Mouse (Mus musculus) frontal cortex, postnatal 14 days (tissue): Measurements from ENCODE around the gene Fam107b.

Source experiments
- DNase-seq, 2 experiments: peaks; one replicate each; pipeline ENCODE4 v3.0.0; 2022; ENCODE audit warnings: low spot score in 2 of 2

Gene Fam107b

GRCm38 (mm10) chr2:3739351-3739961, 169.2 kb downstream of the Fam107b start:
- no peak for DNase-seq

DNA sequence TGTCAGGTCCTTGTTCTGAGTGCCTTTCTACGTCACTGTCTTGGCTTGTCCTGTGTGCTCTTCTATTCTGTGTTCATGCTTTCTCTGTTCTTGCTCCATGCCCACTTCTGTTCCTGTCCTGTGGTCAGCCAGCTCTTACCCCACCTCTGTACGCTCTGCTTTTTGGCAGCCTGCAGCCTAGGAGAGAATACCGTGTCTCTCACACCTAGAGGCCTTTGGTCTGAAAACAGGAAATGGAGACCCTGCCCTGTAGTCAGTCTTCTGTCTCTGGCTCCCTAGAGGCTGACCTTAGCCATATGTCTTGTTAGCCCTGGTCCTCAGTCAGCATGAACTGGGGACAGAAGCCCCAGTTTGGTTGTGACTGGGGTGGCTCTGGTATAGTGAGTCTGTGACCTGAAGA, 170.0 kb downstream of the Fam107b start:
- no peak for DNase-seq

- DNase-seq, result no peak
These were observed 170.4 kb downstream of the Fam107b start for GRCm38 (mm10) chr2:3740670-3741069.

DNA sequence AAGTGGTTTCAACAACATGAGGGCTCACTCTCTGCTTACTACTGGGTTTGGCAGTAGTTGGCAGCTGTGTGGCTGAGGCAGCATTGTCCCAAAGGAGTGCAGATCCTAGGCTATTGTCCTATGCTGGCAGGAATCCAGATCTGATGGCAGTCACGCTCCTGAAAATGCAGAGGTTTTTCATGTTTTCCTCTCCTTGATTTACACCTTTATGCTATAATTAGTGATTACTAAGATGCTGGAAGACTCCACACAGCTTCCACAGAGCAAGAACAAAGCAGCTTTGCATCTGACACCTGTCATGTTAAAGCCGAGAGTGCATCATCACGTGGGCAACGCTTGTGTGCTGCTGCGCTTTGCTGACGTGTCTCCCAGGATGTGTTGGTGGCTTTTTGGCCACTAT, 172.2 kb downstream of the Fam107b start:
- DNase-seq, result no peak

DNA sequence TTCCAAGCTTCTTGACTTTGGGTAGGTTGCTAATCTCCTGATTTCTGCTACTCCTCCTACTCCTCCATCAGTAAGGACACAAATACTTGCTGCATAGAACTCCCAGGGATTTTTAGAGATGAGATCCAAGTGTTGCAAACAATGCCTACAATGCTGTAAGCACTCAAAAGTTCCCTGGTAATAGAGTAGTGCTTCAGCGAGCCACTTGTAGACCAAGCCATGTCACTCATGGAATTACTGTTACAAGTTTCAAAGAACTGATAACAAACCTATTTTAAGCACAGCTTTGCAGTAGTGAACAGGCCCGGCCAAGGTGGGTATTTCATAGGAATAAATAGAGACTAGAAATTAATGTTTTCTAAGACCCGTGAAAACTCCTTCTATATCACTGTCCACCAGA, 174.8 kb downstream of the Fam107b start:
- DNase-seq, result no peak

DNA sequence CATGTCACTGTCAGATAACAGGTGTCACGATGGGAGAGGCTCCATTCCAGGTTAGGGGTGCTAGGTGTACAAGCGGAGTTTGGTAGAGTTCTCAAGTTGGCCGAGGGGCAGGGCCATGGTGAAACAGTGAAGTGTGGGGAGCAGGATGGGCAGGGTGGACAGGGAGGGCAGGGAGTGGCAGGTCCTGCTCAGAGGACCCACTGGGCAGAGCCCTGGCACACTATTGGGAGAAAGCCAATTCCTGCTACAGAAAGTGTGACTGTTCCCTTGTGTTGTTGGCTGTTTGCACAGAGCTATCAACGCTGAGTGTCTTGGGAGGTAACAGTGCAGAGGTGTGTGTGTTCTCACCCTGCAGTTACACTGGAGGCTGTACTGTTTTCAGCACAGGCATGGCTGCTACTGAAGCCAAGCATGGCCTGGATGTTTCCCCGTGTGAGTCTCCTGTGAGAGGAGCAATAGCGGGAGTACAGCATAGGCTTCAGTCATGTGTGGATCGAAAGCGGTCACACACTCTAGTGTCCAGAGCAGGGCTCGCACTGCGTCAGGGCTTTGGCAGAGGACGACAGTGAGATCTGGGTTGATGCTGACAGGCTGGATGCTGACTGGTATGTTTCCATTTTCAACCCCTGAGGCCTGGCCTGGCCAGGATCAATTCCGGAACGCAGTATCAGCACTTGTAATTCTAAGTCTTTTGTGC, 175.8 kb downstream of the Fam107b start:
- DNase-seq, result no peak

DNA sequence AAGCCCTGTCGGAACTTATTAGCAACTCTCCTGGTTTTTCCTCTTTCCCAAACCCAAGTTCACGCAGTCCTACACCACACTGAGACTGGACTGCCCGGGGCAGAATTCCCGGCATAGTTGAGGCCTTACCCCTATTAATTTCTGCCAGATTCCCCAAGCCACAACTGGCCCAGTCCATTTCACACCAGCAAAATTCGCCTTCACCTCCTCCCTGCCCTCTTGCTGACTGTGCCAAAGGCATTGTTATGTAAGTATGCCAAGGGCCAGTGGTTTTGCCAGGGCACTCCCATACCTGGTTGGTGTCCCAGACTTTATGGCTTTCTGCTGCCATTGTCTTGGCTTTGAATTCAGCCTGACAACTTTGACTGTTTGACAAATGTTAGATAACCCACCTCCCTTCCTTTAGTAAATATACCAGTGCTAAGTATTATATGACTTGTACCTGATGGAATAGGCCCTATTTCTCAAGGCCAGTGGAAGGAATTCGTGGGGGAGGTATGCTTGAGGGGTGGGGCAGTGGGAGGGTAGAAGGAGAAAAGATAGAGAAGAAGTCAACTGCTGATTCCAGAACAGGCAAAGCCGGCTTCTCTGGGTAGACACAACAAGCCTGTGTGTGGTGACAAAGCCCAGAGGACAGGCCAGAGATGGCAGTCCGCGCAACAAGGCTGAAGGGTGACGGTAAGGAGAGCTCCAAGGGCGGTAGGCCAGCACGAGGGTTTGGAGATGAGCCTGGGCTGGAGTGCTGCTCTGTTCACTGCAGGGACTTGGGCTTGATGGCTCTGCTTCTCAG, 178.6 kb downstream of the Fam107b start:
- no peak for DNase-seq

DNA sequence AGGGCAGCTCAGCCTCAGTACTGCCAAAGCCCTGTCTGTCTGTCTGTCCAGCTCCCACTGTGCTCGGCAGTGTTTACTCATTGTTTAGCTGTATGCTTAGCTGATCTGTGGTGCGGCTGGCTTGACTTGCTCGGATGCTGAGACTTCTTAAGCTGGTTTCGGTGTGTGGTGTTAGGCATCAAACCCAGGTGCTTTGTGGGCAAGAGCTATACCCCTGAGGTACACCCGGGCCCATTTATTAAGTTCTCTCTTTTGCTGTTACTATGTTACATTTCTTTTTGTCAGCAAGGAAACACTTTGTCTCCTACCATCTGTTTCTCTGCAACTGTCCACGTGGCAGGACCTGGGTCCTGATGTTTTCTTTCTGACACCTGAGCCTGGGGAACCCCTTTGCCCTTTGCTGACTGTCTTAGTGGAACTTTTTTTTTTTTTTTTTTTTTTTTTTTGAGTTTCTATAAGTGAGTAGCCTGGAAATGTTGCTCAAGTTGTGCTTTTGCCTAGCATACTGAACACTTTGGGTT, 179.3 kb downstream of the Fam107b start:
- no peak for DNase-seq

DNA sequence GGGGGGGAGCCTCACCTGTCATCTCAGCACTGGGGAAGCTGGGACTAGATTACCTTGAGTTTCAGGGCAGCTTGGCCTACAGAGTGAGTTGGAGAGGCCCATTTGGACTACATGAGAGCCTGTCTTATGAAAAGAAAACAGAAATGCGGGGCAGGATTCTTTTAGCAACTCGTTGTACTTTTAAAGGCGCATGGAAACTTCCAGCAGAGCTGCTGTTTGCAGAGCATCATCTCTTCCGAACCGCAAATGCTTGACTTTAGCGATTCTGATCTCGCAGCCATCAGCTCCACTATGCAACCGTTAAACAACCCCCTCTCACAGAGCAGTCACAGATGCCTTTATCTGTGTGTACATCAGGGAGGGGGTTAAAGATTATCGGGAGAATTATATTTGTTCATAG, 179.8 kb downstream of the Fam107b start:
- DNase-seq, result no peak

- no peak for DNase-seq
These were observed 182.1 kb downstream of the Fam107b start for GRCm38 (mm10) chr2:3752365-3752764.

- no peak for DNase-seq
These were observed 182.6 kb downstream of the Fam107b start for GRCm38 (mm10) chr2:3752893-3753292.

- DNase-seq, result no peak
These were observed 183.5 kb downstream of the Fam107b start for GRCm38 (mm10) chr2:3753749-3754148.

- DNase-seq, result no peak
These were observed 185.6 kb downstream of the Fam107b start for GRCm38 (mm10) chr2:3755936-3756335.

GRCm38 (mm10) chr2:3758406-3758805, 188.1 kb downstream of the Fam107b start:
- no peak for DNase-seq

GRCm38 (mm10) chr2:3760234-3760836, 190.0 kb downstream of the Fam107b start:
- DNase-seq, result no peak

- DNase-seq, result no peak
These were observed 193.8 kb downstream of the Fam107b start for GRCm38 (mm10) chr2:3764136-3764535.

DNA sequence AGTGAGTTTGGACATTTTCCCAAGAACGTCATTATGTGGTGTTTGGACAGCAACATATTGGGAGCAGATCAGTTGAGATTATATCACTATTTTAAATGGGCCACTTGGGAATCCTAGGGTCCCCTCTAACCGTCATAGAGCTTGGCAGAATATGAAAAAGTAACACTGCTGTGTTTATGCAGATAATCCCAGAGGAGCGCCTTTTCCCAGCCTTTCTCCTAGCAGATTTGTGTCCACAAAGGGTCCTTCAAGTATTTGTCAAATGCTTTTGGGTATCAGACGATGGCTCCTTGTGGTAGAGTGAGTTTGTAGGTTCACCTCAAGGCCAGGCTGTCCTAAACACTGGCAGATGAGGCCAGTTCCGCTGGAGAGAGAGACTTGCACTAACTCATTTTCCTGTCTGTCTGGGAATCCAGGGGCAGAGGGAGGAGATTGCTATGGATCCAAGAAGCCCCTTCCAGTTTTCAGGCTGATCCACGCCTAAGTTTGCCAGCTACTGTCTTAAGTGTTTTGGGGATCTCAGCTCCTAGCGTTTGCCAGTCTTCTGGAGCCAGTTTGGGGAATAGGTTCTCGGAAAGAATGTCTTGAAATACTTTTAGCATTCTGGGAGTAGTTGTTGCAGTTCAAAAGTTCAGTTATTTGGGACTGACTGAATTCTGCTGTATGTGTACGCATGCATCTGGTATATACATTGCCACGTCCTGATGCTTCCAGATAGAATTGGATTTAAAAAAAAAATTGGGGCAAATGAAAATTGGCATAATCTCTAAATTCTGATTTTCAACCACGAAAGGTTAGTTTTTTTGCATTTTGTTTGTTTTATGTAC, 195.9 kb downstream of the Fam107b start:
- no peak for DNase-seq

GRCm38 (mm10) chr2:3769260-3769659, 199.0 kb downstream of the Fam107b start:
- DNase-seq, result peak in 1 of 2 experiments; percentile 60

DNA sequence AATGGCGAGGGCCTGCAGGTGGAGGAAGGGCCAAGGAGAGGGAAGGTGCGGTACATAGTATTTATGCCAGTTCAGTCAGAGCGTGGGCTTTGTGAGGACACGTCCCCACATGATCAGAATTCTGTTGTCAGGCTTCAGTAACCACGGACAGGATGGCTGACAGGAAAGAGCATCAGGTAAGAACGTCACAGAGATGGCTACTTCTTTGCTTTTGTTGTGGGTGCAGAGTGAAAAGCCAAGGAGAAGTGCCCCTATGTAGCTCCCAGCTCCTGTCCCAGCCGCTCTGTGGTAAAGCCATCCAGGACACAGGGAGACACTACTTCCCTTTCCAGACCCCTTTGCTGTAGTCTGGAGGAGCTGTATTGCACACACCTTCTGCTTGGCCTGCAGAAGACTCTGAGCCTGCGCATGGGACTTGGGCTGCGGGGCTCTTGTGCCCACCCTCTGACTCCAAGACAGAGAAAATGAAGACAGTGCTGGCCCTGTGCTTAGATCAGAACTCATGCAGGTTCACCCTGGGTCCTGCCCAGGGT, 199.6 kb downstream of the Fam107b start:
- DNase-seq, result no peak

DNA sequence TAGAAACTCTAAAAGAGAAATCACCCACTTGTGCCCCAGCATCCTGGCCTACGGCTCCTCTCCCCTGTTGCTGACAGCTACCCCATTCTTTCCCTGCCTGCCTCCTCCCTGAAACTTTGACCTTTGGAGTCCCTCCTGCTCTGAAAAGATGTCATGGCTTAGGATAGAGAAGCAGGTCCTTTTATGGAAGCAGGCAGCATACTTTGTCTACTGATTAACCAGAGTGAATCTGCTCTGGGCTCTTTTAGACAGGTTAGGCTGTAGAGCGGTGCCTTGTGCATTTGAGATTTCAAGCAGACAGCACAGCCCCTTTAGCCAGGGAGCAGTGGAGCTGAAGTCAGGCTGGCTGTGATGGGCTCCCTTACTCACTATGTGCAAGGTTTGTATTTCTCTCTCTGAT, 200.1 kb downstream of the Fam107b start:
- no peak for DNase-seq

GRCm38 (mm10) chr2:3771483-3771882, 201.2 kb downstream of the Fam107b start:
- DNase-seq, result no peak
